Mouse (Mus musculus): ENCODE measurements around the gene Ier5.

DNA sequence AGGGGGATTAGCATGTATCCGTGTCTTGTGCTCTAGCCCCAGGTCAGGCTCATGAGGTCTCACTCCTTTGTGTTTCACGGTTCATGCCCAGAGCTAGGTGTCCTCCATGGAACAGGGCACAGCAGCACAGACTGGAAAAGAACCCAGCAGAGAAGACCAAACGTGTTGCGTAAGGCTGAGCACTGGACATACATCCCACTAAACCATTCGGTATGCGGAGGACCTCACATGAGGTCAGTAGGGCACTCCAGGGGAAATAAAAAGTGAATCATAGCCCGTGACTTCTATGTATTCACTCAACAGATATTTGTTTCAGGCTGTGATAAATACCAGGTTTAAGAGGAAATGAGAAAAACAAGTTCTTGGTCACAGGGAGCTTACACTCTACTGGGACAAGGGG lies 23.6 kb downstream of the Ier5 start:
- TF ChIP-seq CTCF (conservative IDR thresholded peaks at IDR 0.05; ENCODE audit: low read length) (no peak), POU5F1 (IDR thresholded peaks at IDR 0.05; ENCODE audit: borderline replicate concordance, low read length) (no peak)

Data from E14TG2a.4 (cell line).